Mouse (Mus musculus): ENCODE results near the gene Hypk.

- TF ChIP-seq CTCF (IDR thresholded peaks at IDR 0.05; ENCODE audit: low read depth) (no peak), EP300 (IDR thresholded peaks at IDR 0.05; ENCODE audit: low read depth) (no peak)
Measured at GRCm38 (mm10) chr2:121416356-121416755, 36.7 kb upstream of the Hypk start.

Measured in liver, embryonic 14.5 days (tissue).